Mouse (Mus musculus) embryonic fibroblast, embryonic 13.5 days (primary cell): ENCODE data around the gene Rhoa.

Experiments
- CTCF ChIP-seq: IDR thresholded peaks from 2 replicates; pipeline ENCODE4 v1.5.1; 2011; ENCODE audit warnings: mild to moderate bottlenecking, control low read depth, low read length, moderate library complexity, borderline replicate concordance; ENCODE audit not compliant: insufficient read depth
- POLR2A ChIP-seq: IDR thresholded peaks from 2 replicates; pipeline ENCODE4 v1.6.1; 2011; ENCODE audit warnings: low read depth, mild to moderate bottlenecking, control low read depth, low read length, moderate library complexity

- TF ChIP-seq POLR2A (no peak), CTCF (no peak)
Measured at GRCm38 (mm10) chr9:108385006-108385405, 79.1 kb downstream of the Rhoa start.
